Mouse (Mus musculus) spleen, postnatal 10 days (tissue): ENCODE data around the gene Inpp4b.

Experiments
- DNase-seq, 2 experiments: peaks; one replicate each; pipeline ENCODE4 v3.0.0; 2021 to 2022; ENCODE audit warnings: low spot score in 2 of 2

Gene Inpp4b

GRCm38 (mm10) chr8:81840512-81840911 lies 498.2 kb downstream of the Inpp4b start:
- DNase-seq, result no peak

GRCm38 (mm10) chr8:81844104-81844982 lies 502.0 kb downstream of the Inpp4b start:
- DNase-seq, result no peak

GRCm38 (mm10) chr8:81847929-81848328 lies 505.6 kb downstream of the Inpp4b start:
- DNase-seq, result no peak

GRCm38 (mm10) chr8:81849976-81850375 lies 507.6 kb downstream of the Inpp4b start:
- no peak for DNase-seq

GRCm38 (mm10) chr8:81853184-81853583 lies 510.8 kb downstream of the Inpp4b start:
- no peak for DNase-seq

- DNase-seq, result no peak
These were observed 512.2 kb downstream of the Inpp4b start for GRCm38 (mm10) chr8:81854543-81854942.

- no peak for DNase-seq
These were observed 512.7 kb downstream of the Inpp4b start for GRCm38 (mm10) chr8:81855009-81855408.

GRCm38 (mm10) chr8:81856120-81856519 lies 513.8 kb downstream of the Inpp4b start:
- DNase-seq, result no peak

GRCm38 (mm10) chr8:81856608-81857007 lies 514.3 kb downstream of the Inpp4b start:
- no peak for DNase-seq

GRCm38 (mm10) chr8:81858393-81858792 lies 516.0 kb downstream of the Inpp4b start:
- no peak for DNase-seq

GRCm38 (mm10) chr8:81859805-81860204 lies 517.4 kb downstream of the Inpp4b start:
- DNase-seq, result no peak

GRCm38 (mm10) chr8:81861311-81861710 lies 519.0 kb downstream of the Inpp4b start:
- DNase-seq, result no peak

- no peak for DNase-seq
These were observed 520.4 kb downstream of the Inpp4b start for GRCm38 (mm10) chr8:81862738-81863137.

- DNase-seq, result no peak
These were observed 522.0 kb downstream of the Inpp4b start for GRCm38 (mm10) chr8:81864318-81864717.

- no peak for DNase-seq
These were observed 523.3 kb downstream of the Inpp4b start for GRCm38 (mm10) chr8:81865664-81866063.

GRCm38 (mm10) chr8:81867020-81867419 lies 524.7 kb downstream of the Inpp4b start:
- DNase-seq, result no peak

- no peak for DNase-seq
These were observed 528.1 kb downstream of the Inpp4b start for GRCm38 (mm10) chr8:81870466-81870865.

GRCm38 (mm10) chr8:81880071-81880470 lies 537.7 kb downstream of the Inpp4b start:
- DNase-seq, result no peak

- DNase-seq, result no peak
These were observed 541.8 kb downstream of the Inpp4b start for GRCm38 (mm10) chr8:81884195-81884594.

- no peak for DNase-seq
These were observed 546.5 kb downstream of the Inpp4b start for GRCm38 (mm10) chr8:81888843-81889242.

- DNase-seq, result no peak
These were observed 550.9 kb downstream of the Inpp4b start for GRCm38 (mm10) chr8:81893292-81893691.

GRCm38 (mm10) chr8:81946812-81947211 lies 604.5 kb downstream of the Inpp4b start:
- no peak for DNase-seq

- DNase-seq, result no peak
These were observed 610.7 kb downstream of the Inpp4b start for GRCm38 (mm10) chr8:81953101-81953500.
